Comparison of ENCODE assay signal across 8 mouse cellular contexts in the genomic region with DNA sequence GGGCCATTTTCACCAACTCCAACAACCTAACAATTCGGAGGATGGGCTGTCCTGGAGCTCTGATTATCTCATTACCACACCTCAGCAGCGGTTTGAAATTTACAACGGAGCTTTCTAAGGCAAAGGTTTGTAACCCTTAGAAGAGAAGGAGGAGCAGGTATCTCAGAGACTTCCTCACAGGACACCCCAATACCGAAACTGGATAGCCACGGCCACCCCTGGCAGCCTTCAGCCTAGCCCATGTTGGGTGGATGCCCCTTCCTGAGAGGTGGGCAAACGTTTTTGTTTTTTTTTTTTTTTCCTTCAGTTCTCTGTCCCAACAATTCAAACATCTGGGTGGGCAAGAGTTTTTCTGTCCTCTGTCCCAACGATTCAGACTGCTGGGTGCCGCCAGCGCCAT. TPM values are rescaled to one million over a fixed set of nuclear protein-coding genes. Genes with fewer than 3 reads are reported as not detected.
DNase-seq lines count a peak whose midpoint lies in the region; ATAC-seq and TF ChIP-seq lines count a peak whose summit lies in the region.

No protein-coding gene starts in this region.

- H3ac ChIP-seq in myocyte (ENCODE audit: control insufficient read depth, insufficient read length): no peak overlapping the region

- H3K36me3 ChIP-seq in embryonic facial prominence, embryonic 13.5 days: no peaks in the 10 kb centered on the region
- H3K36me3 ChIP-seq in intestine, embryonic 15.5 days: no peaks in the 10 kb centered on the region
- H3K36me3 ChIP-seq in myocyte (ENCODE audit: control insufficient read depth, insufficient read depth): no peaks in the 10 kb centered on the region

- peak overlapping the region; percentile 81 for H3K9ac ChIP-seq in embryonic facial prominence, embryonic 13.5 days
- peak overlapping the region; percentile 65 for H3K9ac ChIP-seq in intestine, embryonic 15.5 days

- TF ChIP-seq POLR2A in myocyte (IDR thresholded peaks at IDR 0.05; ENCODE audit: insufficient read length, low read depth): no peak

- TF ChIP-seq CTCF in left cerebral cortex, adult 2 months (IDR thresholded peaks at IDR 0.05): no peak

- peak overlapping the region; percentile 90 for H3K27ac ChIP-seq in left cerebral cortex, adult 2 months
- H3K27ac ChIP-seq in embryonic facial prominence, embryonic 13.5 days: peak overlapping the region; percentile 22; the same call in 1 of the 2 replicates
- no peak overlapping the region for H3K27ac ChIP-seq in intestine, embryonic 15.5 days

- H3K4me1 ChIP-seq in embryonic facial prominence, embryonic 13.5 days: peaks cover 33% of the 10 kb centered on the region
- peaks cover 8% of the 10 kb centered on the region for H3K4me1 ChIP-seq in intestine, embryonic 15.5 days (replicated peaks)

- intact Hi-C loops in left cerebral cortex, adult 2 months (cut with DNase I): no loop called here

- no peak for ATAC-seq in embryonic facial prominence, embryonic 13.5 days (ENCODE audit: insufficient number of reproducible peaks, insufficient read depth, low FRiP score, low TSS enrichment, low read depth)
- no peak for ATAC-seq in intestine, embryonic 15.5 days

- H3K4me3 ChIP-seq in left cerebral cortex, adult 2 months: peak overlapping the region; percentile 84
- peak overlapping the region; percentile 64 for H3K4me3 ChIP-seq in embryonic facial prominence, embryonic 13.5 days
- H3K4me3 ChIP-seq in intestine, embryonic 15.5 days (replicated peaks): peak overlapping the region; percentile 55
- peak overlapping the region; percentile 12 for H3K4me3 ChIP-seq in myocyte

- no peaks in the 10 kb centered on the region for H3K27me3 ChIP-seq in embryonic facial prominence, embryonic 13.5 days
- H3K27me3 ChIP-seq in intestine, embryonic 15.5 days (replicated peaks): no peaks in the 10 kb centered on the region
- no peaks in the 10 kb centered on the region for H3K27me3 ChIP-seq in myocyte (ENCODE audit: control insufficient read depth, insufficient read depth, insufficient read length)

- H3K79me2 ChIP-seq in myocyte (ENCODE audit: control insufficient read depth, insufficient read depth): no peaks in the 10 kb centered on the region

- no peak for DNase-seq in left cerebral cortex, adult 2 months (ENCODE audit: extremely low spot score in 1 of 2, low spot score in 2 of 2)
- DNase-seq in left cerebral cortex, adult 9 months (ENCODE audit: low spot score in 2 of 2): no peak
- DNase-seq in left cerebral cortex, adult 8-10 months (ENCODE audit: low spot score in 2 of 2): no peak
- no peak for DNase-seq in left cerebral cortex, adult 11 months (ENCODE audit: low spot score)
- no peak for DNase-seq in embryo, embryonic 11 days

- peak overlapping the region; percentile 86 for H3K4me2 ChIP-seq in embryonic facial prominence, embryonic 13.5 days
- peak overlapping the region; percentile 90 for H3K4me2 ChIP-seq in intestine, embryonic 15.5 days (replicated peaks)
- peak overlapping the region; percentile 67 for H3K4me2 ChIP-seq in myocyte (ENCODE audit: low read depth)

- 18% methylated on average over 9 of the region's 9 CpGs for WGBS in embryonic facial prominence, embryonic 13.5 days
- 16% methylated on average over 9 of the region's 9 CpGs for WGBS in intestine, embryonic 15.5 days

- no peaks in the 10 kb centered on the region for H3K9me3 ChIP-seq in embryonic facial prominence, embryonic 13.5 days
- no peaks in the 10 kb centered on the region for H3K9me3 ChIP-seq in intestine, embryonic 15.5 days

TF ChIP-seq in myocyte, 11 proteins besides CTCF, POLR2A, EP300 and RAD21:
- TF ChIP-seq USF1 (IDR thresholded peaks at IDR 0.05; ENCODE audit: low read depth) (no peak), TCF12 (IDR thresholded peaks at IDR 0.05; ENCODE audit: insufficient read depth, poor library complexity, severe bottlenecking) (no peak), MYOG (IDR thresholded peaks at IDR 0.05; ENCODE audit: control insufficient read depth in 1 of 3, insufficient read depth in 1 of 3, insufficient read length in 2 of 3, low read depth in 2 of 3) (no peak), MAX (IDR thresholded peaks at IDR 0.05; ENCODE audit: low read depth) (no peak), MYOD1 (IDR thresholded peaks at IDR 0.05; ENCODE audit: control insufficient read depth in 1 of 3, insufficient read length in 2 of 3, low read depth in 2 of 3) (no peak), TCF3 (IDR thresholded peaks at IDR 0.05; ENCODE audit: insufficient read length, low read depth) (no peak), REST (IDR thresholded peaks at IDR 0.05; ENCODE audit: insufficient read depth, insufficient read length) (no peak), POLR2AphosphoS2 (IDR thresholded peaks at IDR 0.05; ENCODE audit: insufficient read length, low read depth) (no peak), CEBPB (IDR thresholded peaks at IDR 0.05; ENCODE audit: insufficient read depth, poor library complexity, severe bottlenecking) (no peak), SRF (IDR thresholded peaks at IDR 0.05; ENCODE audit: control insufficient read depth, insufficient read length, low read depth) (no peak), E2F4 (IDR thresholded peaks at IDR 0.05; ENCODE audit: insufficient read depth) (no peak)

RNA-seq across cellular contexts. Expression of gene Fam213a, which starts 0.4 kb away (rescaled TPM):
- 100 to 1,000 TPM; 106 to 123 TPM for total RNA-seq in left cerebral cortex, adult 2 months (2021)
- 99.4 and 119 TPM in 2 replicates for polyA plus RNA-seq in embryonic facial prominence, embryonic 13.5 days (2015; fragmentation: Nextera tagmentation; extraction: Ambion mirVana)
- polyA plus RNA-seq in intestine, embryonic 15.5 days (2015; fragmentation: Nextera tagmentation; extraction: Ambion mirVana): 51.6 and 54.4 TPM in 2 replicates
- polyA plus RNA-seq in myocyte (2012; fragmentation: generic; extraction: Trizol): 1.8 TPM
- 100 to 1,000 TPM; 121 to 133 (median 125) TPM for total RNA-seq in left cerebral cortex, adult 8-10 months (2022)

RNA-seq across cellular contexts. Expression of gene Tspan14, which starts 46.5 kb away (rescaled TPM):
- total RNA-seq in left cerebral cortex, adult 2 months (2021): 10 to 100 TPM; 50.2 to 52.1 TPM
- 87.6 and 91.1 TPM in 2 replicates for polyA plus RNA-seq in embryonic facial prominence, embryonic 13.5 days (2015; fragmentation: Nextera tagmentation; extraction: Ambion mirVana)
- 56.8 and 61.0 TPM in 2 replicates for polyA plus RNA-seq in intestine, embryonic 15.5 days (2015; fragmentation: Nextera tagmentation; extraction: Ambion mirVana)
- polyA plus RNA-seq in myocyte (2012; fragmentation: generic; extraction: Trizol): 90.6 TPM
- total RNA-seq in left cerebral cortex, adult 8-10 months (2022): 10 to 100 TPM; 37.0 to 49.9 (median 44.1) TPM

RNA-seq across cellular contexts. Expression of gene Dydc2, which starts 55.9 kb away (rescaled TPM):
- 1 to 10 TPM in 1 of 2 experiments, under 1 TPM in 1; 0.75 to 1.2 TPM for total RNA-seq in left cerebral cortex, adult 2 months (2021)
- polyA plus RNA-seq in embryonic facial prominence, embryonic 13.5 days (2015; fragmentation: Nextera tagmentation; extraction: Ambion mirVana): not detected in 2 replicates
- 0.42 TPM in 1 of 2 replicates, not detected in the other for polyA plus RNA-seq in intestine, embryonic 15.5 days (2015; fragmentation: Nextera tagmentation; extraction: Ambion mirVana)
- polyA plus RNA-seq in myocyte (2012; fragmentation: generic; extraction: Trizol): not detected
- 1 to 10 TPM in 2 of 4 experiments, under 1 TPM in 2; 0.78 to 1.3 (median 0.98) TPM for total RNA-seq in left cerebral cortex, adult 8-10 months (2022)

RNA-seq across cellular contexts. Expression of gene Dydc1, which starts 59.6 kb away (rescaled TPM):
- total RNA-seq in left cerebral cortex, adult 2 months (2021): not detected
- polyA plus RNA-seq in embryonic facial prominence, embryonic 13.5 days (2015; fragmentation: Nextera tagmentation; extraction: Ambion mirVana): not detected in 2 replicates
- not detected in 2 replicates for polyA plus RNA-seq in intestine, embryonic 15.5 days (2015; fragmentation: Nextera tagmentation; extraction: Ambion mirVana)
- not detected for polyA plus RNA-seq in myocyte (2012; fragmentation: generic; extraction: Trizol)
- total RNA-seq in left cerebral cortex, adult 8-10 months (2022): not detected

Comparison
In these comparisons a context has a peak if more than half of its experiments do, and no peak if none do; other contexts are left out.
1. H3K4me3 ChIP-seq: peak in every context shown above with its lines; median percentile 84 in left cerebral cortex, adult 2 months; 64 in embryonic facial prominence, embryonic 13.5 days; 55 in intestine, embryonic 15.5 days; 12 in myocyte.
2. RNA of gene Fam213a, which starts 0.4 kb away (polyA plus RNA-seq): 99.4 to 119 TPM in embryonic facial prominence, embryonic 13.5 days and 51.6 to 54.4 TPM in intestine, embryonic 15.5 days; 1.8 TPM in myocyte (single experiment); every median in the first group is over 10 times any median in the second.
3. Peak in every context shown above with its lines, with median percentiles within 50 percentile points of each other: H3K4me2 ChIP-seq.